Mouse (Mus musculus): ENCODE results near the gene Fam133b.
A peak's percentile ranks its signal among the peaks of the same experiment; 100 is the strongest.

GRCm38 (mm10) chr5:3596399-3596766 is 52.8 kb downstream of the Fam133b start, which contains the start of gene Rbm48:
- peak; percentile 69 for TF ChIP-seq CTCF (IDR thresholded peaks at IDR 0.05; ENCODE audit: borderline replicate concordance, extremely low read depth, insufficient read depth, insufficient read length)
- no peak for TF ChIP-seq POLR2A (IDR thresholded peaks at IDR 0.05; ENCODE audit: borderline replicate concordance, extremely low read depth, insufficient read depth, insufficient read length, poor library complexity, severe bottlenecking)
